Mouse (Mus musculus) bone marrow macrophage, adult 2 months (primary cell): ENCODE results near the gene Polr2g.

ENCODE experiments used
- CTCF ChIP-seq: IDR thresholded peaks from 2 replicates; pipeline ENCODE4 v1.5.1; 2012; ENCODE audit warnings: low read depth, mild to moderate bottlenecking, low read length, moderate library complexity
- POLR2A ChIP-seq: IDR thresholded peaks from 2 replicates; pipeline ENCODE4 v1.6.1; 2012; ENCODE audit warnings: mild to moderate bottlenecking, low read depth, low read length, borderline replicate concordance

DNA sequence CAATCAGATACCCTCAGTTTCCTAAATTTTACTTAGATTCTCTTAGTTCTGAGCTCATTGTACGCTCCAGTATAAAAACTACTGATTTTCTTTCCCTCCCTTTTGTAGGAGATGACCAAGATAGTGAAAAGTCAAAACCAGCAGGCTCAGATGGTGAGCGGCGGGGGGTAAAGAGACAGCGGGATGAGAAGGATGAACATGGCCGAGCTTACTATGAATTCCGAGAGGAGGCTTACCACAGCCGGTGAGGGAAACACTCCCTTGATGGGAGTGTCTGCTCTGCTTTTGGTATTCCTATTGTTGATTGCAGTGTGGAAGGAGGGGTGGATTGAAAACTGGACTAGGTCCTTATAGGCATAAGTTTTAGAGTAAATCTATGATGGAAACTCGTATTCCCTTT lies 24.3 kb upstream of the Polr2g start:
- no peak for TF ChIP-seq CTCF
- no peak for TF ChIP-seq POLR2A
